Mouse (Mus musculus): ENCODE results near the gene Washc2.

- no peak for TF ChIP-seq CTCF (IDR thresholded peaks at IDR 0.05; ENCODE audit: low read depth)
- TF ChIP-seq EP300 (IDR thresholded peaks at IDR 0.05; ENCODE audit: low read depth), result no peak
Measured at GRCm38 (mm10) chr6:116259649-116260048, 51.8 kb downstream of the Washc2 start.

All from liver, postnatal 0 days (tissue).